Mouse (Mus musculus): Measurements from ENCODE around the gene Fads2.

DNA sequence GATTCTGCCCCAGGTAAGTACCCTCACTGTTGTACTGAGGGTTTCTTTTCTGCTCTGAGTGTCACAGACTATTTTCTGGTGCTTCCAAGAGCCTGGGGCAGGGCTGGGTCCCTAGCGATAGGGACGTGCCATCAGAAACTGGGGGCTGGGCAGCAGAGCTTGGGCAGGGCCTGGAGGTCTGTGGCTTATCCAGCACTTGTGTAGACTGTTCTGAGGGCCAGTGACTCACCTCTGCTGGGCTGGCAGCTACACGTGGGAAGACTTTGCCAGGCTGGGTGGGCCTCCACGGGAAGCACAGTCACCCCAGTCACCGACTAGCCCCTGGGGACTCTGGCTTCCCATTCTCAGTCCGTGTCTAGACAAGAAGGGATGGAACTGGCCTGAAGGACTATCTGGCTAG, 59.3 kb downstream of the Fads2 start:
- TF ChIP-seq ZMIZ1 (IDR thresholded peaks at IDR 0.05; ENCODE audit: low read depth, low read length) (no peak), KAT2A (conservative IDR thresholded peaks at IDR 0.05; ENCODE audit: low read depth, low read length) (no peak), CTCF (IDR thresholded peaks at IDR 0.05 in 2 of 3, conservative IDR thresholded peaks at IDR 0.05 in 1 of 3; ENCODE audit: control insufficient read depth in 1 of 3, insufficient read depth in 1 of 3, low read depth in 2 of 3, low read length in 3 of 3, poor library complexity in 1 of 3, severe bottlenecking in 1 of 3) (no peak), MXI1 (IDR thresholded peaks at IDR 0.05; ENCODE audit: low read depth, low read length) (peak; percentile 55; the same call in 1 of the 2 replicates), POLR2A (IDR thresholded peaks at IDR 0.05; ENCODE audit: control insufficient read depth in 1 of 2, insufficient read depth in 1 of 2, low read depth in 1 of 2, low read length in 2 of 2, poor library complexity in 1 of 2) (no peak), NELFE (IDR thresholded peaks at IDR 0.05; ENCODE audit: low read depth, low read length) (no peak; the same call in 1 of the 2 replicates), POLR2AphosphoS5 (IDR thresholded peaks at IDR 0.05; ENCODE audit: borderline replicate concordance, low read depth, low read length) (no peak), EP300 (IDR thresholded peaks at IDR 0.05; ENCODE audit: low read depth in 1 of 2, low read length in 2 of 2) (peak; percentile 80 to 87), MYB (IDR thresholded peaks at IDR 0.05; ENCODE audit: low read depth, low read length) (no peak), SMC3 (IDR thresholded peaks at IDR 0.05; ENCODE audit: low read depth, low read length) (no peak), CHD1 (IDR thresholded peaks at IDR 0.05; ENCODE audit: low read depth, low read length) (no peak), E2F4 (IDR thresholded peaks at IDR 0.05; ENCODE audit: borderline replicate concordance, low read depth, low read length) (no peak)
